Mouse (Mus musculus) testis, postnatal 14 days (tissue): ENCODE measurements around the gene Uck2.
A peak's percentile ranks its signal among the peaks of the same experiment; 100 is the strongest.

ENCODE experiments used
- DNase-seq: peaks from one replicate; pipeline ENCODE4 v3.0.0; 2021; ENCODE audit warnings: low spot score

The Uck2 gene

DNA sequence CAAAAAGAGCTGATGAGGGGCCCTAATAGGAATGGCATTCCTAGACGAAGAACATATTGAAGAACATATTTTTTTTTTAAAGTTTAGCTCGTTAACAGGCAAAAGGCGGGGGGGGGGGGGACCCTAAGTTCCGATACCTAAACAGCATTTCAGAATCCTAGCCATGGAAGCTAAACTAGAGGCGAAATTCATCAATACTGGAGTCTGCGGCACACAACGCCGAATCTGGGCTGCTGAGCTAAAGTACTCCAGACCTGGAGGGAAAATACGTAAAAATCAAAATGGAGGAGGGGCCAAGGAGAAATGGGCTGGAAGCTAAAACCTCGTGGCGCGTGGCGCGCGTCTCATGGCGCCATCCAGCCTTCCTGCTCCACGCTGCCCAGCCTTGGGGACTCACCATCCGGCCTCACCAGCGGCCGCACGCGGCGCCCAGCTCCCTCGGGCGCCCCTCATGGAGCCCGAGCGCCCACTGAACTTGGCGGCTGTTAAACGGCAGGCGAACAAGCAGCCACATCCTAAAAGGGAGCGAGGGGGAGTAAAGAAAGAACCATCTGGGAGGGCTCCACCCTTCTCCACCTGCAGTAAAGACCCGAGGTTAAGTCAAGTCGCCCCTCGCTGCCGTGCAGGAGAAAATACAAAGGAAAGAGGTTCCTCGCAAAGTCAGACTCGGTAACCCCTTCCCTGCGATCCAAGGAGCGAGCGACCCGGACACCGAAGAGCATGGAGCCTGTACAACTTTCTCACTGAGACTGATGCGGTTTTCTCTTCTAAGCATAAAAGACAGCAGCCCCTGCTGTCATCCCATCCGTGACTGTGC is 1.5 kb downstream of the Uck2 start:
- peak; percentile 60 for DNase-seq

DNA sequence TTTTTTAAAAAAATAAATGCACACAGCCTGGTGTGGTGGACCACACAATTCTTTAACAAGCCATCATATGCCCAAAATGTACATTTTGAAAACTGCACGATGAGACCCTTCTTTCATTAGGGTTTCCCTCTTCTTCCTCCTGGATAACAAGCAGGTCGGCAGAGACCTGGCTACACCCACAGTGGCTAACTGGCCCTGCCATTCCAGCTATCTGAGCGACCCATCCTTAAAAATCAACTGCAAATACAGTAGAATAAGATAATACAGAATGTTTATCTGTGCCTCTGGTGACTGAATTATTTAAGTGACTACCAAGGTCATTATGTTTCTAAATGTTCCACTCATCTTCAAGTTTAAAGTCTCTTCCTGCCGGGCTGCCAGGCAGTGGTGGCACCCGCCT is 2.4 kb downstream of the Uck2 start:
- no peak for DNase-seq

DNA sequence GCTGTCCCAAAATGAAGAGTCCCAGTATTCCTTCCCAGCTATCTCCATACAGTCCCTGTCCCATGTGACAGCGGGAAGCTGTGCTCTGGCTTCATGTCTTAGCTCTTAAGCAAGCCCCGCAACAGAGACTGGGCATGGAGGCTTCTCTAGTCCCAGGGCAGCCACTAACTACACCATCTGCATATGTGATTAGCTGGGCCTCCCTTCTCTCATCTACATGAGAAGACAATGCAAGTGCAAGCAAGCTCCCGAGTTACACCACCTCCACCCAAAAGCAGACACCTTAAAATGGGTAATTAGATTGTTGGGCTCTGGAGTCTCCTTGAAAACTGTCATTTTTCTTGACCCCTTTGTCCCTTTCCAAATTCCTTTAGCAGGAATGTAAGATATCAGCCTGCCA is 3.0 kb downstream of the Uck2 start:
- DNase-seq: no peak

DNA sequence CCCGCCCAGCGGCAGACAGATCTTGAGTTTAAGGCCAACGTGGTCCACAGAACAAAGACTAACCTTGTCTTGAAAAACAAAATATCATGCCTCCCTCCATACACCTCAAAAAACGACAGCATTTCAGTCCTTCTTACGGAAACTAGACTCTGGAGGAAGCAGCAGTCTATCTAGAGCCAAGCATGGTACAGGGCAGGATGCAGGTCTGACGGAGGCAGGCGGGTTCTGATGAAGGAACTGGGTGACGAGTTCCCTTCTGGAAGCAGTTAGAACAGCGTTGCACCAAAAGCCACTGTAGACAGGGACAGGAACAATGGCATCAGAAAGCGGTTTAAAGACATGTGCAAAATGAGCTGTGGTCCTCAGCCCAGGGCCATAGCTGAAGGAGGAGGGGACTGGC is 5.1 kb downstream of the Uck2 start:
- DNase-seq: no peak

DNA sequence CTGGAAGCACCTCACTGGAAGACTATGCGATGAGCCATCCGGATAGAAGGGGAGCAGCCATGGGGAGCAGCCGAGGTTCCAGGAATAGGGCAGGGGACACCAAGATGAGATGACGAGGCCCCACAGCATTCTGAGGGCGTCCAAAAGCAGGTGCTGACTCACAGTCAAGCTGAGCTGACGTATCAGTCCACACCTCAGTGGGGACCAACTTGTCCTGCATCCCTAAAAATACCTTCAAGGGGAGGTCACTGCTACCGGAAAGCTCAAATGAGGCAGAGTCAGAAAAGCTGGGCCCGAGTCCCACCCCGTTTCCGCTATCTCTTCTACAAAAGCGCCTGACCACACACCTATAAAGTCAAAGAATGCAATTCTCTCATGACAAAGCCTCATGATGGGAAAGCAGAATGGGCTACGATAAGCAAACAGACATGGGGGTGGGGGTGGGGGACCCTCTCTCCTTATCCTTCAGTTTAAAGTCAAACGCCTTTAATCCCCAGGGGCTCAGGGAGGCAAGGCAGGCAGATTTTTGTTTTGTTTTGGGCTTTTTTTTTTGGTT is 5.9 kb downstream of the Uck2 start:
- no peak for DNase-seq

DNA sequence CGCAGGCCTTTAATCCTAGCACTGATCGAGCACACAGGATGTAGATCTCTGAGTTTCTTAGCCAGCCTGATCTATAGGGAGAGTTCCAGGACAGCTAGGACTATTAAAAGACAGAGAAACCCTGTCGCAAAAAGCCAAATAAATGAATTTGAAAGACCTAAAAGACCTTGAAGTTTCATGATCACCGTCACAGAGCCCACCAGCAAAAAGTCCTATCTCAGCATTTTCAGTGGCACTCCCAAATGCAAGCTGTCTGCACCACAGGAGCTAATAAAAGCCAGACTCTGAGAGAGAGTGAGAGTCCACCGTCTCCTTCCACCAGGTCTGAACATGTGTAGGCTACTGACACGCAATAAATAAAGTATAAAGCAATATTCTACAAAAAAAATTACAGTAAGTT is 6.7 kb downstream of the Uck2 start:
- DNase-seq: no peak

DNA sequence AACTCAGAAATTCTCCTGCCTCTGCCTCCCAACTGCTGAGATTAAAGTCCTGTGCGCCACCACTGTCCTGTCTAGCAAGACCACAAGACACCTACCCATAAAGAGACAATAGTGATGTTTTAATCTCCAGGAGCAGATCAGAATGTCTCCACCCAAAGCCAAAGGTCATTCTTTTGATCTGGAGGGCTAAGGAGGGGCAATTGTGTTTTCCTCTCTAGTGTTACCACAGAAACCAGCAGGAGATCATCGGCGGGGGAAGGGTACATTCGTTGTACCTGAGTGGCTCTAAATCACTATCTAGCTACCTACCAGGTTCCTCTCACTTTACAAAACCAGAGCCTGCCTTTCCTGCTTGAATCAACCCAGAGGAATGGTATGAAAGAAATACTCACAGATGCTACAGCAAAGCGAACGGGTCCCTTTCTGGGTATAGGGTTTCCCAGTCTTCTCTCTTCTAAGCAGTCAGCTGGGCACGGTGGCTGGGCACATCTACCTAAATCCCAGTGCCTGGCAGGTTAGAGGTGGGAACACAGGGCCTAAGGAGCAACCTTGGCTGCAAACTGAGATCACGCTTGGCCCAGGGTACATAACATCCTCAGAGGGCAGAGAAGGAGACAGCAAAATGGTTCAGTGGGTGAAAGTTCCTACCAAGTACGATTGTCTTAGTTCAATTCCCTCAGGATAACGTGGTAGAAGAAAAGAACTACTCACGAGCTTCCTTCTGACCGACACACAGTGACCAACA is 10.3 kb downstream of the Uck2 start:
- no peak for DNase-seq

DNA sequence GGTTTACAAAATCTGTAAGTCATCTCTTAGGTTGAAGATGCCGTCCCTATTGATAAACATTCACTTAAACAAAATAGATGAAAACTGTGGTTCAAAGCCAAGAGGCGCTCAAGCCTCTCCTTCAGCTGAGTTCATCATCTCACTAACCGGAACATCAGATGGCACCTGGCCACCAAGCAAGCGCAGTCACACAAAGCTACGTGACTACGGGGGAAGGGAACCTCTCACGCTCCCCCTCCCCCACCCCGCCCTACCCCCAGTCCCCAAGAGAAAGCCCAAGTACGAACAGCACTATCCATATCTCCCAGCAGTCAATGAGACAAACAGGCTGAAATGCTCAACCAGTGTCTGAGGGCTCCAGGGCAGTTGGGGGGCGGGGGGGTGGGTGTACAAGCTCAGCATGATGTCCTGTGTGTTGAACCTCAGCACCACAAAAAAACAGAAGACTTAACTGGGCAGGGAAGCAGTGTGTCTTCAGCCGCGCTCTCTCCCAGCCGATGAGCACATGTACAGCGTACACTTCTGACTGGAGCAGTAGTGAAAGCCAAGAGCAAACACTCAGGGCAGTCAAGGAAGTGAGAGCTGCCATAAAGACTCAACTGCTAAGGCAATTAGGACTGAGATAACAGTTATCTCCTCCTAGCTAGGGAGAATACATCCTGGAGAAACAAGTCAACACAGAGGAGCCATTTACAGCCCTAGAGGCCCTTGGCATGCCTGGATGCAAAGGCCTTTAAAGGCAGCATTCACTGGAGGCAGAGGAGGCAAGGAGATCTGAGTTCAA is 11.5 kb downstream of the Uck2 start:
- DNase-seq: no peak

DNA sequence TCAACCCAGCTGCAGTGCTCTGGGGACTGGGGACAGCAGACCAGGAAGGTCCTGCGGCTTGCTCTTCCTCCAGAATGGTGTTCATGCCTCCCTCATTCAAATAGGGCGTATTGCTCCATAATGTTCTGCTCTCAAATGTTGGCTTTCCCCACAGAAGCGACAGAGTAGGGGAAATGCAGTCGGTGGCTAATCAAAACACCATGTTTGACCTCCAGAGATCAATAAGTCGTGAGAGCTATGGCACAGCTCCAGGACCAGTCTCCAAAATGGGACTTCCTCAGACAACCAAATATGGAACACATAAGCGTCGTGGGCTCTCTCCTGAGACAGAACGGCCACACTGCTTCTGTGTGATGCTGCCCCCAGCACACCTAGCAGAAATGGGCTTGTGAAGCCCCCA is 13.3 kb downstream of the Uck2 start:
- no peak for DNase-seq

DNA sequence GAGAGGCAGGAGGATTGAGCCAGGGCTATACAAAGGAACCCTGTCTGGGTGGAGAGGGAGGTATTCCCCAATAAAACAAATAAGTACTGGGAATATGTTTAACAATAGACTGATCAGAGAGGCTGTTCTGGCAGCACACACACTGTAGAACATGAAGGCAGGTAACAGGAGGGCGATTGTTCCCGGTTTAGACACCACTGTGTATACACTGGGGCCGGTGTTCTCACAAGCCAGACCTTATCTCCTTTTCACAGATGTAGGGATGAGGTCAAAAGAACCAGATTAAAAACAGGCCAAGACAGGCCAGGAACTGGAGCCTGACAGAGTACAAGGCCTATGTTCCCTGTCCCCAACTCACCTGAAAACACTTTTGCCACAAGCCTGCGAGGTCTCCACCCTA is 13.8 kb downstream of the Uck2 start:
- no peak for DNase-seq

DNA sequence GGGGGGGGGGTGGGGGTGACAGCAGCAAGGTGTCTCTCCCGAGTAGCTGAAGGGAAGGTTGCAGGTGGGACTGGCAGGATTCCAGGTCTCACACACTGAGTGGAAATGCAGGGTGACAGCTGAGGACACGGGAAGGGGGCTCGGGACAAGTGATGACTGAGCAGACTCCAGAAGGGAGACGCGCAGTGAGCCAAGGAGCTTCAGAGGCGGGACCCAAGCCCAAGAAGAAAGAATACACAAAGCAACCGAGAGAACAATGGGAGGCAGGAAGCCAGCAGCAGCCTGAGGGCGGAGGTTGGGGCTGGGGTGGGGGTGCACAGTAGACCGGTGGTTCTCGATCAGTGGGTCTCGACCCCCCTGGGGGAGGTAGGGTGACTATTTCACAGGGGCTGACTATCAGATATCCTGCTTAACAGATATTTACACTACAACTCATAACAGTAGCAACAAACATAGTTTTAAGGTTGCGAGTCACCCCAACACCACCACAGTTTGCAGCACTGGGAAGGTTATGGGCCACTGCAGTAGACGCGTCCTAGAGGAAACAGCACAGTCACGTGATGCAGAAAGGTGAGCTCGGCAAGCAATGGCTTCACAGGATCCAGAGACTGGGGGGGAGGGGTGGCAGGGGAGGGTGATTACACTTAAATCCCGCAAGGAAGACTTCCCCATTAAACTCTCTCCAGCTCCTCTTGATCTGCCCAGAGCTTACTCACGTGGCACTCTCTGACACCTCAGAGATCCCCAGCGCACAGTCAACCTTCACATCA is 14.6 kb downstream of the Uck2 start:
- no peak for DNase-seq

DNA sequence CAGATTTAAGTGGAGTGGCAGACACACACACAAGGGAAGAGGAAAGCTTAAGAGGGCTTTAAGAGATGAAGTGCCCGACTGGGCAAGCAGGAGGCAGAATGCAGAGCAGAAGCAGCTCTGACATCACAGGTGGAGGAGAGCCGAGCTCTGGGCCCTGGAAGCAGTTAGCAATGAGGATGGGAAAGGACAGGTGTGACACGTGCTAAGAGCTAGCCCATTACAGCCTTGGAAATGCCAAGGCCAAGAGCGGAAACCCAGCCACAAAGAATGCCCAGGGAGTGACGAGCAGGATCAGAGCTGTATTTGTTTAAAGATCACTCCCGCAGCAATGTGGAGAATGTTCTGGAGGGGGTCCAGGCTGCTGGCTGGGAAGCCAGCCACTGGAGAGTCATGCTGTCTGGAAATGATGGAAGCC is 15.3 kb downstream of the Uck2 start:
- DNase-seq: peak; percentile 50

DNA sequence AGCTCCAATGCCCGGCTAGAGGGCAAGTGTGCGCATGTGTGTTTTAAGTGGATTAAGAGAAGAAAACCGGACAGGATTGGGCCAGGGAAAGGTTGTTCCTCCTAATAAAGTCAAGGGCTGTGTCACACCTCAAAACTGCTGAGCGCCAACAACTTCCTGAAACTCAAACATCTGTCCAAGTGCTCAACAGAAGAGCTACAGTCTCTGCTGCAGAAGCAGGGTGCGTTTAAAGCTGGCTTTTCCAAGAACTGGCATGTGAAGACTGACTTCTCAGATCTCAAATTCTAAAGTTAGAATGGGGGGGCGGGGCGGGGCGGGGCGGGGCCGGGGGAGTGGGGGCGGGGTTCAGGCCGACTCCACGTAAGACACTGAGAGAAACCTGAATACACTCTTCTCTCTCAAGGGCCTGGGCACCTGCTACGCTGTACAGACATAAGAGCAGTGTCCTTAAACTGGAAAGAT is 15.7 kb downstream of the Uck2 start:
- DNase-seq: no peak

DNA sequence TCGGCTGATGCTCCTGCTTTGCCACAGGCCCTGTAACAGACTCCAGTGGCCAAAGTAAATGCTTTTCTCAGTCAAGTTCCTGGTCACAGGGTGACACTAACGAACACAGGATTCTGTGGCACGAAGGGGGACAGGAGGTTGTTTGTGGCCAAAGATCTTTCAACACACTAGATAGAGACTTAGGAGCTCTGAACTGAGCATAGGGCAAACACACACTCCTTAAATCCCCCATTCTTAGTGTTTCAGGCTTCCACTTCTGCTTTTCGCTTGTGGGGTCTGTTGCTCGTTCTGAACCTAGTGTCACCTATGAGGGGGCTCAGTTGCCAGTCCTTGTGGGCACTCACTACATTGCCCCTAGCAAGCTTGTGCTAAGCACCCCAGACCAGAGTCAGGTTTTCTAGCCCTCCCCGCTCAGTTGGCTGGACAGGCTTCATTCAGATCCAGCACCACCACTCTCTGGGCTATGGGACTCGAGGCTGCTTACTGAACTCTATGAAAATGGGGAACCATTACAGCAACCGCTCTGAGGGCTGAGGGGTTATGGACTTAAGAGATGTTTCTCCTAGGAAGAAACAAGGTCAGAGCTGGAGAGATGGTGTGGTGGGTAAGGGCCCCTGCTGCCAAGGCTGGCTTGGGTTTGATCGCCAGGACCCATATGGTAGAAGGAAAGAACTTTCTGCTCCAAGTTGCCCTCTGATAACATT is 16.6 kb downstream of the Uck2 start:
- no peak for DNase-seq

DNA sequence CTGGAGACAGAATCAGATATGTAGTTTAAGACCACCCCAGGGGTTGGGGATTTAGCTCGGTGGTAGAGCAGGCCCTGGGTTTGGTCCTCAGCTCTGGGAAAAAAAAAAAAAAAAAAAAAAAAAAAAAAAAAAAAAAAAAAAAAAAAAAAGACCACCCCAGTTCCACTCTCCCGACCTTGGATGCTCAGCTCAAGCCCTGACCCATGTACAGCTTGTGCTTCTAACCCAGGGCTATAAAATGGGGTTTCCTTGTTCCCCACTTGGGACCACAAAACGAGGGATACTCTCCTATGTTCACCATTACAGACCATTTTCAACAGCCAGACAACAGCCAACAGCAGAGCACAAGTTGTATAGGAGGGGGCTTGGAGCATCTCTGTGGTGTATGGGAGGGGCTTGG is 18.4 kb downstream of the Uck2 start:
- no peak for DNase-seq

DNA sequence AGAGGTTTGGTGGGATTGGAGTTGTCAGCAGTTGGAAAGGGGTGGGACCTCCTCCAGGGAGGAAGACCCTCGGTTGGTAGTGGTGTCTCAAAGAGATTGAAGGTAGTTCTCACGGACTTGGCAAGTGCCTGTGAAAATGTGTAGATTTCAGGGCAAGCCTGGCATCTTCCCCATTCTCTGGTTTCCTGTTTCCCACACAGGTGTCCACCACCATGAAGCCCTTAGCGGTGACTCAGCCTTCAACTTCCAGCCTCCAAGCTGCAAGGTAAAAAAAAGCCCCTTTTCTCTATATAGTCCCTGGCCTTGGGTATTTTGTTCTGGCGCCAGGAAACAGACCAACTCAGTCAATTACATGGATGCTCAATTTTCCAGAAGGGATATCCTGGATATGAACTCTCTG is 19.8 kb downstream of the Uck2 start:
- DNase-seq: no peak

DNA sequence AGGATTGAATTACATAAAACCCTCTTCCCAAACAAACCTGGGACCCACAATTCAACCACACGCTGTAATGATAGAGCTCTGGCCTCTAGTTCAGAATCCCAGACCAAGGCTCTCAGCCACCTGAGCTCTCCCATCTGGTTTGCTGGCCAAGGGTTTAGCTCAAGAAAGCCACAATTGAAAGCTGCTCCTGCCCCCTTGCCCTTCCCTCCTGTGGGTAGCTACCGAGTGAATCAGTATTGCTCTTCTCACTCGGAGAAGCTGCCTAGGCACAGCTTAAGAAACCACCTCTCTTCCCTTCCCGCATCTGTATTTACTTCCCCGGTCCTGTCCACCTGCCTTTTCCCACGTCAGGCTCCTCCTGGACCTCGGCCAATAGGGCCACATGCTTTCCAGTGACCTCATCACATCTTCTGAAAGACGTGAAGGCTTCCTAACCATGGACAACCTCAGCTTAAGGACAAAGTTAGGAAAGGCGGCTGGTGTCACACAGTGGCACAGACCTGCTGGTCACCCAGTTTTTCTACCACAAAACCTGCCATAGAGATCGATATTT is 22.6 kb downstream of the Uck2 start:
- DNase-seq: no peak

DNA sequence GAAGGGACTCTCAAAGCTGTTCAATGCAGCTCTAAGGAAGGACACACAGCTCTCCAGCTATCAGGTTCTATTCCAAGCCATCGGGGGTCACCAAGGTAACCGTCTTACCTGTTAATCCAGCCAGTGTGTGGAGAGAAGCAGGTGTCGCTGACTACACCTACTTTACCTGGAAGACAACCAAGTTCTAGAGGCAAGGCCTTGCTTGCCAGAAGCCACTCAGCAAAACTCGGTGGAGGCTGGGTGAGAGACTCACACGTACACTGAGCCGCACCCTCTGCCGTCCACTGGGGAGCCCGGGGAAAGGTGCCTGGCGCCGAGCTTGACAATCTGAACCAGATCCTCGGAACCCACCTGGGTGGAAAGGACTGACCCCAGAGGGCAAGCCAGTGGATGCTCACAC is 23.4 kb downstream of the Uck2 start:
- no peak for DNase-seq

DNA sequence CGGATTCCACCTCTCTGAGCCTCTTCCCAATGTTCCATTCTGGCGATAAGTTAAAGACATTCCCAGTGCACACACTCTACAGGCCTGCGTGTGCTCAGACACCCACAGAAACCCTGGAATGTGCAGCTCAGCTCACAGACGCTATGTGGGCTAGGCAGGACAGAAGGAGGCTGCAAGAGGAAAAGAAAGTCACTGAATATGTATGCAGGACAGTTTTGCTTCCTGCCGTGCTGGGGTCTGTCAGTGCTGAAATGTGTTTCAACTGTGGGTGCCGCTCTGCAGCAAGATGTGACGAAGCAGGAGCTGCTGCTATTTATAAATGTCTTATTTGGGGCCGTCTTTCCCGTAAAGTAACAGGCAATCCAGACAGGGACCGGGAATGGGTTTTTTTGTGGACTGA is 25.4 kb downstream of the Uck2 start:
- no peak for DNase-seq

DNA sequence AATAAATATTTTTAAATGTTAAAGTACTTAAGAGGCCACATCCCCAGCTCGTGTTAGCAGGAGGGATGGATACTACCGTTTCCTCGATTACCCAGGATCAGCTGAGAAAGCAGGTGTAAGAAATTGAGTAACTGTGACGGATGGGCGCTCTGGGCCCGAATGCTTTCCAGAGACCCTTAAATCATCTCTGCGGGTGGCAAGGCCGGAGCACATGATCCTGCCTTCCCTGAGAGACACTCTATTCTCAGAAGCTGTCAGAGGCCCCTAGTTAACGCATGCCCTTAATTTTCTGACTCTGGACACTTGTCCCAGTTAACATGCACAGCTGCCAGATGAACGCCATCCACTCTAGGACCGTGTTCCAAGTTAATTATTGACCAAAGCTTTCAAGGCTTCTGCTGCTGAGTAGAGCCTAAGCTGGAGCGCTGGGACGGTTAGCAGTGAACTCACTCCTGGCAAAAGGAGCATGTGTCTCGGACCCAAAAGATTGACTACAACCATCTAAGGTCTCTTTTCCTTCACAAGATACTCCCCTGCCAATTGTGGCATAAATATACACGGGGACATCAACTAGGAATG is 28.3 kb downstream of the Uck2 start:
- no peak for DNase-seq
